Mouse (Mus musculus): ENCODE data around the gene Nr6a1. TPM values are rescaled to one million over a fixed set of nuclear protein-coding genes. Genes with fewer than 3 reads are reported as not detected.

Gene Nr6a1
- polyA plus RNA-seq, 1 experiment from 2014 or later = 1.9 TPM

- H3K4me3 ChIP-seq (ENCODE audit: low read depth, low read length) = no peak overlapping the region
- TF ChIP-seq CTCF (IDR thresholded peaks at IDR 0.05; ENCODE audit: low read depth) = no peak
- H3K27me3 ChIP-seq (ENCODE audit: insufficient read depth, low read length) = no peaks in the 10 kb centered on the region
- H3K9ac ChIP-seq = no peak overlapping the region
- no peak overlapping the region for H3K4me2 ChIP-seq
- DNase-seq = no peak
- H3K9me3 ChIP-seq (ENCODE audit: low read depth, low read length) = no peaks in the 10 kb centered on the region
- ATAC-seq (ENCODE audit: insufficient read depth) = no peak
- no peak overlapping the region for H3K27ac ChIP-seq (ENCODE audit: low read depth)
- H3K4me1 ChIP-seq (ENCODE audit: insufficient read depth) = no peaks in the 10 kb centered on the region
- no peaks in the 10 kb centered on the region for H3K36me3 ChIP-seq (ENCODE audit: insufficient read depth)
- WGBS = 72% methylated on average over 2 of the region's 2 CpGs
Observed at GRCm38 (mm10) chr2:38774936-38775335, 152.6 kb downstream of the Nr6a1 start.

GRCm38 (mm10) chr2:38771478-38771797 lies 156.1 kb downstream of the Nr6a1 start:
- no peaks in the 10 kb centered on the region for H3K36me3 ChIP-seq (ENCODE audit: insufficient read depth)
- H3K27me3 ChIP-seq (ENCODE audit: insufficient read depth, low read length) = no peaks in the 10 kb centered on the region
- ATAC-seq (ENCODE audit: insufficient read depth) (peak; percentile 73), DNase-seq (peak; percentile 71)
- H3K27ac ChIP-seq (ENCODE audit: low read depth) = no peak overlapping the region
- H3K4me3 ChIP-seq (ENCODE audit: low read depth, low read length) = no peak overlapping the region
- no peak overlapping the region for H3K9ac ChIP-seq
- no peaks in the 10 kb centered on the region for H3K4me1 ChIP-seq (ENCODE audit: insufficient read depth)
- TF ChIP-seq CTCF (IDR thresholded peaks at IDR 0.05; ENCODE audit: low read depth) = no peak
- WGBS = 22% methylated on average over 2 of the region's 2 CpGs
- no peak overlapping the region for H3K4me2 ChIP-seq
- H3K9me3 ChIP-seq (ENCODE audit: low read depth, low read length) = no peaks in the 10 kb centered on the region

- H3K4me2 ChIP-seq = no peak overlapping the region
- DNase-seq = no peak
- TF ChIP-seq CTCF (IDR thresholded peaks at IDR 0.05; ENCODE audit: low read depth) = no peak
- H3K9ac ChIP-seq = no peak overlapping the region
- H3K4me3 ChIP-seq (ENCODE audit: low read depth, low read length) = no peak overlapping the region
- no peaks in the 10 kb centered on the region for H3K36me3 ChIP-seq (ENCODE audit: insufficient read depth)
- no peaks in the 10 kb centered on the region for H3K27me3 ChIP-seq (ENCODE audit: insufficient read depth, low read length)
- H3K9me3 ChIP-seq (ENCODE audit: low read depth, low read length) = no peaks in the 10 kb centered on the region
- H3K27ac ChIP-seq (ENCODE audit: low read depth) = no peak overlapping the region
- WGBS = 36% methylated on average over 5 of the region's 5 CpGs
- no peaks in the 10 kb centered on the region for H3K4me1 ChIP-seq (ENCODE audit: insufficient read depth)
- ATAC-seq (ENCODE audit: insufficient read depth) = no peak
Observed at GRCm38 (mm10) chr2:38770772-38771477, 156.6 kb downstream of the Nr6a1 start.

GRCm38 (mm10) chr2:38767177-38767931 lies 160.1 kb downstream of the Nr6a1 start:
- no peak overlapping the region for H3K4me3 ChIP-seq (ENCODE audit: low read depth, low read length)
- H3K9ac ChIP-seq = no peak overlapping the region
- no peak overlapping the region for H3K27ac ChIP-seq (ENCODE audit: low read depth)
- H3K4me2 ChIP-seq = no peak overlapping the region
- ATAC-seq (ENCODE audit: insufficient read depth) = no peak
- no peaks in the 10 kb centered on the region for H3K4me1 ChIP-seq (ENCODE audit: insufficient read depth)
- DNase-seq = no peak
- no peaks in the 10 kb centered on the region for H3K27me3 ChIP-seq (ENCODE audit: insufficient read depth, low read length)
- TF ChIP-seq CTCF (IDR thresholded peaks at IDR 0.05; ENCODE audit: low read depth) = no peak
- no peaks in the 10 kb centered on the region for H3K9me3 ChIP-seq (ENCODE audit: low read depth, low read length)
- 64% methylated on average over 4 of the region's 4 CpGs for WGBS
- no peaks in the 10 kb centered on the region for H3K36me3 ChIP-seq (ENCODE audit: insufficient read depth)

- H3K27ac ChIP-seq (ENCODE audit: low read depth) = no peak overlapping the region
- no peaks in the 10 kb centered on the region for H3K4me1 ChIP-seq (ENCODE audit: insufficient read depth)
- TF ChIP-seq CTCF (IDR thresholded peaks at IDR 0.05; ENCODE audit: low read depth) = no peak
- 66% methylated on average over 3 of the region's 3 CpGs for WGBS
- ATAC-seq (ENCODE audit: insufficient read depth) (peak; percentile 35; the same call in 1 of the 2 replicates), DNase-seq (no peak)
- H3K4me3 ChIP-seq (ENCODE audit: low read depth, low read length) = no peak overlapping the region
- no peaks in the 10 kb centered on the region for H3K27me3 ChIP-seq (ENCODE audit: insufficient read depth, low read length)
- H3K9me3 ChIP-seq (ENCODE audit: low read depth, low read length) = no peaks in the 10 kb centered on the region
- H3K36me3 ChIP-seq (ENCODE audit: insufficient read depth) = no peaks in the 10 kb centered on the region
- no peak overlapping the region for H3K4me2 ChIP-seq
- no peak overlapping the region for H3K9ac ChIP-seq
Observed at GRCm38 (mm10) chr2:38739847-38740246, 187.6 kb downstream of the Nr6a1 start.

GRCm38 (mm10) chr2:38739410-38739809 lies 188.1 kb downstream of the Nr6a1 start:
- no peak overlapping the region for H3K4me2 ChIP-seq
- TF ChIP-seq CTCF (IDR thresholded peaks at IDR 0.05; ENCODE audit: low read depth) = peak; percentile 95
- WGBS = 11% methylated on average over 7 of the region's 7 CpGs
- H3K27me3 ChIP-seq (ENCODE audit: insufficient read depth, low read length) = no peaks in the 10 kb centered on the region
- no peak overlapping the region for H3K9ac ChIP-seq
- ATAC-seq (ENCODE audit: insufficient read depth) = peak; percentile 84; the same call in 1 of the 2 replicates
- no peaks in the 10 kb centered on the region for H3K9me3 ChIP-seq (ENCODE audit: low read depth, low read length)
- no peak overlapping the region for H3K4me3 ChIP-seq (ENCODE audit: low read depth, low read length)
- no peaks in the 10 kb centered on the region for H3K36me3 ChIP-seq (ENCODE audit: insufficient read depth)
- DNase-seq = peak; percentile 93
- H3K4me1 ChIP-seq (ENCODE audit: insufficient read depth) = no peaks in the 10 kb centered on the region
- no peak overlapping the region for H3K27ac ChIP-seq (ENCODE audit: low read depth)

- H3K4me1 ChIP-seq (ENCODE audit: insufficient read depth) = no peaks in the 10 kb centered on the region
- WGBS = 77% methylated on average over 14 of the region's 14 CpGs
- H3K4me2 ChIP-seq = no peak overlapping the region
- no peaks in the 10 kb centered on the region for H3K9me3 ChIP-seq (ENCODE audit: low read depth, low read length)
- no peak overlapping the region for H3K4me3 ChIP-seq (ENCODE audit: low read depth, low read length)
- H3K9ac ChIP-seq = no peak overlapping the region
- H3K27ac ChIP-seq (ENCODE audit: low read depth) = no peak overlapping the region
- no peaks in the 10 kb centered on the region for H3K27me3 ChIP-seq (ENCODE audit: insufficient read depth, low read length)
- ATAC-seq (ENCODE audit: insufficient read depth) (peak; percentile 35; the same call in 1 of the 2 replicates), DNase-seq (peak; percentile 17)
- no peak for TF ChIP-seq CTCF (IDR thresholded peaks at IDR 0.05; ENCODE audit: low read depth)
- no peaks in the 10 kb centered on the region for H3K36me3 ChIP-seq (ENCODE audit: insufficient read depth)
Observed at GRCm38 (mm10) chr2:38738601-38739301, 188.7 kb downstream of the Nr6a1 start.
